32 mouse cellular contexts compared by ENCODE assay signal in genomic region chr17:73382327-73383014, GRCm38 (mm10). TPM values are rescaled to one million over a fixed set of nuclear protein-coding genes. Genes with fewer than 3 reads are reported as not detected.
DNase-seq lines count a peak whose midpoint lies in the region; ATAC-seq and TF ChIP-seq lines count a peak whose summit lies in the region.
"Had no signal": no experiment of that assay in that cellular context is flagged by ENCODE, and none has a peak within 500 bp of the region (broad histone marks: within the 10 kb centered on the region; RNA-seq: fewer than 3 reads in every experiment).

No protein-coding gene starts in this region.

- TF ChIP-seq CTCF in brain, embryonic 14.5 days (IDR thresholded peaks at IDR 0.05; ENCODE audit: borderline replicate concordance, extremely low read depth, insufficient read depth, insufficient read length): no peak

- no peaks in the 10 kb centered on the region for H3K4me1 ChIP-seq in forebrain, embryonic 16.5 days (replicated peaks; ENCODE audit: control insufficient read depth, insufficient read depth, low read length)
- H3K4me1 ChIP-seq in forebrain, embryonic 10.5 days: no peaks in the 10 kb centered on the region
- H3K4me1 ChIP-seq in hindbrain, embryonic 11.5 days (replicated peaks; ENCODE audit: control insufficient read depth, insufficient read depth, low read length): no peaks in the 10 kb centered on the region
- no peaks in the 10 kb centered on the region for H3K4me1 ChIP-seq in hindbrain, embryonic 16.5 days (ENCODE audit: control insufficient read depth, insufficient read depth, low read depth, low read length)
- H3K4me1 ChIP-seq: embryonic facial prominence, embryonic 10.5 days; embryonic facial prominence, embryonic 13.5 days; heart, embryonic 10.5 days; hindbrain, embryonic 13.5 days had no signal

- H3K27me3 ChIP-seq in forebrain, embryonic 16.5 days (replicated peaks; ENCODE audit: control insufficient read depth, insufficient read depth, low read length): no peaks in the 10 kb centered on the region
- no peaks in the 10 kb centered on the region for H3K27me3 ChIP-seq in forebrain, embryonic 10.5 days (ENCODE audit: poor library complexity, severe bottlenecking)
- H3K27me3 ChIP-seq in hindbrain, embryonic 11.5 days (ENCODE audit: control insufficient read depth, insufficient read depth, low read length): no peaks in the 10 kb centered on the region
- H3K27me3 ChIP-seq in hindbrain, embryonic 16.5 days (replicated peaks; ENCODE audit: control insufficient read depth, insufficient read depth, low read length): no peaks in the 10 kb centered on the region
- H3K27me3 ChIP-seq: embryonic facial prominence, embryonic 13.5 days had no signal

- H3K9ac ChIP-seq in forebrain, embryonic 16.5 days (replicated peaks; ENCODE audit: low read depth, low read length): no peak overlapping the region
- H3K9ac ChIP-seq in hindbrain, embryonic 11.5 days (ENCODE audit: low read depth, low read length): no peak overlapping the region
- no peak overlapping the region for H3K9ac ChIP-seq in hindbrain, embryonic 16.5 days (ENCODE audit: low read depth, low read length)
- H3K9ac ChIP-seq: embryonic facial prominence, embryonic 13.5 days; hindbrain, embryonic 13.5 days had no signal

- DNase-seq in forebrain, embryonic 10.5 days (ENCODE audit: extremely low spot score, low spot score): no peak
- no peak for DNase-seq in hindbrain, embryonic 11.5 days (ENCODE audit: low spot score)
- peak; percentile 47 for DNase-seq in brain, embryonic 14.5 days (ENCODE audit: low read depth)
- DNase-seq in gastrocnemius, adult 8-10 months (ENCODE audit: low spot score in 2 of 2): no peak
- DNase-seq: adrenal gland, adult 2 months; adrenal gland, postnatal 14 days; B cell, adult 2 months; cerebellum, adult 11-12 months; cerebellum, adult 8-10 months; cerebellum, postnatal 10 days; cerebellum, postnatal 36 days; gastrocnemius, postnatal 36 days; heart, adult 2 months; kidney, adult 18-20 months; kidney, adult 9 months had no signal

- peak; percentile 76 for ATAC-seq in forebrain, embryonic 16.5 days
- 0 out of 2 replicates have a peak, but pooled peaks have one; percentile 30 for ATAC-seq in hindbrain, embryonic 11.5 days (ENCODE audit: low FRiP score)
- ATAC-seq in hindbrain, embryonic 16.5 days: no peak
- ATAC-seq: hindbrain, postnatal 0 days; inflammation-experienced regulatory T-cells, adult 6 months; intestine, embryonic 16.5 days had no signal

- TF ChIP-seq POLR2A in brain, embryonic 14.5 days (IDR thresholded peaks at IDR 0.05; ENCODE audit: borderline replicate concordance, extremely low read depth, insufficient read depth, insufficient read length, poor library complexity, severe bottlenecking): no peak

- H3K27ac ChIP-seq in forebrain, embryonic 16.5 days (ENCODE audit: low read length): no peak overlapping the region
- no peak overlapping the region for H3K27ac ChIP-seq in forebrain, embryonic 10.5 days
- no peak overlapping the region for H3K27ac ChIP-seq in hindbrain, embryonic 11.5 days (ENCODE audit: low read depth, low read length)
- no peak overlapping the region for H3K27ac ChIP-seq in hindbrain, embryonic 16.5 days (ENCODE audit: low read depth, low read length)
- H3K27ac ChIP-seq: embryonic facial prominence, embryonic 10.5 days; embryonic facial prominence, embryonic 13.5 days; heart, adult 2 months; heart, embryonic 10.5 days; hindbrain, embryonic 13.5 days; hindbrain, postnatal 0 days had no signal

- H3K4me2 ChIP-seq in forebrain, embryonic 16.5 days (ENCODE audit: low read length): no peak overlapping the region
- H3K4me2 ChIP-seq in hindbrain, embryonic 11.5 days (replicated peaks; ENCODE audit: low read depth, low read length): no peak overlapping the region
- H3K4me2 ChIP-seq in hindbrain, embryonic 16.5 days (ENCODE audit: low read length): no peak overlapping the region
- H3K4me2 ChIP-seq: embryonic facial prominence, embryonic 13.5 days; hindbrain, embryonic 13.5 days had no signal

- H3K36me3 ChIP-seq in forebrain, embryonic 16.5 days (ENCODE audit: control insufficient read depth, insufficient read depth): no peaks in the 10 kb centered on the region
- H3K36me3 ChIP-seq in forebrain, embryonic 10.5 days (replicated peaks): no peaks in the 10 kb centered on the region
- no peaks in the 10 kb centered on the region for H3K36me3 ChIP-seq in hindbrain, embryonic 11.5 days (ENCODE audit: control insufficient read depth, insufficient read depth, low read length)
- H3K36me3 ChIP-seq in hindbrain, embryonic 16.5 days (ENCODE audit: control insufficient read depth, insufficient read depth, low read length): no peaks in the 10 kb centered on the region
- H3K36me3 ChIP-seq: embryonic facial prominence, embryonic 10.5 days; embryonic facial prominence, embryonic 13.5 days; heart, embryonic 10.5 days; hindbrain, embryonic 13.5 days had no signal

- no peak overlapping the region for H3K4me3 ChIP-seq in forebrain, embryonic 16.5 days (replicated peaks; ENCODE audit: low read length)
- H3K4me3 ChIP-seq in forebrain, embryonic 10.5 days: no peak overlapping the region
- H3K4me3 ChIP-seq in hindbrain, embryonic 11.5 days (ENCODE audit: low read depth, low read length): no peak overlapping the region
- no peak overlapping the region for H3K4me3 ChIP-seq in hindbrain, embryonic 16.5 days (ENCODE audit: low read length)
- H3K4me3 ChIP-seq: embryonic facial prominence, embryonic 10.5 days; embryonic facial prominence, embryonic 13.5 days; erythroblast, embryonic 14.5 days; heart, adult 2 months; heart, embryonic 10.5 days; hindbrain, embryonic 13.5 days had no signal

- 86% methylated on average over 9 of the region's 9 CpGs for WGBS in forebrain, embryonic 16.5 days
- WGBS in forebrain, embryonic 10.5 days: 84% methylated on average over 9 of the region's 9 CpGs
- WGBS in hindbrain, embryonic 11.5 days: 75% methylated on average over 9 of the region's 9 CpGs
- 74% methylated on average over 9 of the region's 9 CpGs for WGBS in hindbrain, embryonic 16.5 days

- no peaks in the 10 kb centered on the region for H3K9me3 ChIP-seq in forebrain, embryonic 16.5 days (ENCODE audit: control insufficient read depth, low read length)
- no peaks in the 10 kb centered on the region for H3K9me3 ChIP-seq in forebrain, embryonic 10.5 days
- no peaks in the 10 kb centered on the region for H3K9me3 ChIP-seq in hindbrain, embryonic 11.5 days (ENCODE audit: control insufficient read depth, low read length)
- no peaks in the 10 kb centered on the region for H3K9me3 ChIP-seq in hindbrain, embryonic 16.5 days (ENCODE audit: control insufficient read depth, low read length)
- H3K9me3 ChIP-seq: embryonic facial prominence, embryonic 10.5 days; embryonic facial prominence, embryonic 13.5 days; heart, embryonic 10.5 days; hindbrain, embryonic 13.5 days had no signal

RNA-seq across cellular contexts. Expression of gene Capn13, which starts 18.2 kb away (rescaled TPM):
- polyA plus RNA-seq in forebrain, embryonic 16.5 days (2015; fragmentation: Nextera tagmentation; extraction: Ambion mirVana): not detected in 2 replicates
- not detected in 2 replicates for polyA plus RNA-seq in forebrain, embryonic 10.5 days (2016; fragmentation: Nextera tagmentation; extraction: Ambion mirVana)
- polyA plus RNA-seq in hindbrain, embryonic 11.5 days (2014; fragmentation: Nextera tagmentation; extraction: Ambion mirVana): 0.32 TPM in 1 of 2 replicates, not detected in the other
- polyA plus RNA-seq in hindbrain, embryonic 16.5 days (2015; fragmentation: Nextera tagmentation; extraction: Ambion mirVana): 0.10 and 0.11 TPM in 2 replicates
- polyA plus RNA-seq in brain, embryonic 14.5 days (2012; rRNA removed): not detected in 2 replicates
- total RNA-seq in gastrocnemius, adult 8-10 months (2022): not detected
- total RNA-seq: adrenal gland, adult 2 months; adrenal gland, postnatal 14 days; adrenal gland, postnatal 4 days; gastrocnemius, postnatal 36 days; granulocyte monocyte progenitor cell, adult 5-6 weeks; heart, adult 2 months; heart, postnatal 25 days; hematopoietic stem cell, adult 5-6 weeks; MEL had no signal
- polyA plus RNA-seq: adrenal gland, adult 2 months; cortical plate, adult 2 months; embryonic facial prominence, embryonic 10.5 days; embryonic facial prominence, embryonic 13.5 days; erythroblast, embryonic 14.5 days; heart, embryonic 10.5 days; heart, postnatal 0 days; hindbrain, embryonic 13.5 days; inflammation-experienced regulatory T-cells, adult 6 months had no signal
